In genomic region chr12:38860168-38861115, GRCm38 (mm10) we compare ENCODE assay signal across 20 mouse cellular contexts.
DNase-seq lines count a peak whose midpoint lies in the region; ATAC-seq and TF ChIP-seq lines count a peak whose summit lies in the region.
"Had no signal": no experiment of that assay in that cellular context is flagged by ENCODE, and none has a peak within 500 bp of the region (broad histone marks: within the 10 kb centered on the region; RNA-seq: fewer than 3 reads in every experiment).

No protein-coding gene starts in this region.

- H3K9ac ChIP-seq in forebrain, embryonic 14.5 days (ENCODE audit: low read length): no peak overlapping the region
- H3K9ac ChIP-seq: embryonic facial prominence, embryonic 12.5 days; hindbrain, embryonic 13.5 days; lung, embryonic 15.5 days had no signal

- H3K27ac ChIP-seq in layer of hippocampus, adult 2 months: peak overlapping the region; percentile 57; the same call in 1 of the 2 replicates
- no peak overlapping the region for H3K27ac ChIP-seq in forebrain, embryonic 14.5 days (ENCODE audit: low read depth, low read length)
- no peak overlapping the region for H3K27ac ChIP-seq in kidney, adult 2 months (ENCODE audit: insufficient read depth, low read depth, low read length)
- H3K27ac ChIP-seq: embryonic facial prominence, embryonic 12.5 days; hindbrain, embryonic 13.5 days; limb, embryonic 10.5 days; lung, embryonic 15.5 days; stomach, postnatal 0 days had no signal

- H3K9me3 ChIP-seq in forebrain, embryonic 14.5 days (replicated peaks; ENCODE audit: control insufficient read depth, low read length): no peaks in the 10 kb centered on the region
- H3K9me3 ChIP-seq: embryonic facial prominence, embryonic 12.5 days; hindbrain, embryonic 13.5 days; limb, embryonic 10.5 days; lung, embryonic 15.5 days had no signal

- DNase-seq in layer of hippocampus, adult 2 months (ENCODE audit: low spot score in 2 of 2): no peak
- DNase-seq in layer of hippocampus, adult 8-10 months (ENCODE audit: low spot score in 2 of 2): no peak
- DNase-seq in forebrain, embryonic 14.5 days (ENCODE audit: low spot score): peak; percentile 53
- no peak for DNase-seq in right cerebral cortex, postnatal 36 days (ENCODE audit: low spot score in 2 of 2)
- no peak for DNase-seq in kidney, adult 2 months
- DNase-seq: cerebellum, adult 11 months; heart, adult 11 months; kidney, postnatal 4 days; right cerebral cortex, postnatal 25 days; thymus, postnatal 14 days had no signal

- no peak overlapping the region for H3K4me3 ChIP-seq in layer of hippocampus, adult 2 months
- H3K4me3 ChIP-seq in forebrain, embryonic 14.5 days (ENCODE audit: low read depth, low read length): no peak overlapping the region
- H3K4me3 ChIP-seq in kidney, adult 2 months (ENCODE audit: insufficient read depth, low read depth, low read length): no peak overlapping the region
- H3K4me3 ChIP-seq: embryonic facial prominence, embryonic 12.5 days; hindbrain, embryonic 13.5 days; limb, embryonic 10.5 days; lung, embryonic 15.5 days had no signal

- 14% methylated on average over 7 of the region's 7 CpGs for WGBS in forebrain, embryonic 14.5 days
- WGBS in kidney, adult 2 months: 90% methylated on average over 7 of the region's 7 CpGs

- peak; percentile 84 for ATAC-seq in common myeloid progenitor, adult 5-6 weeks (replicated peaks; ENCODE audit: low read depth, poor library complexity, severe bottlenecking)
- peak; percentile 54 for ATAC-seq in forebrain, embryonic 14.5 days
- ATAC-seq in neutrophil, adult 5-6 weeks (ENCODE audit: extremely low read depth, insufficient number of reproducible peaks, low FRiP score, poor library complexity, severe bottlenecking): peak; percentile 26; the same call in 1 of the 2 replicates
- ATAC-seq: midbrain, embryonic 16.5 days; Patski had no signal

- peaks cover 7% of the 10 kb centered on the region; the same call in 1 of the 2 replicates for H3K4me1 ChIP-seq in forebrain, embryonic 14.5 days (ENCODE audit: control insufficient read depth, insufficient read depth, low read length)
- no peaks in the 10 kb centered on the region for H3K4me1 ChIP-seq in kidney, adult 2 months (ENCODE audit: control insufficient read depth, insufficient read depth, low read length)
- H3K4me1 ChIP-seq: embryonic facial prominence, embryonic 12.5 days; hindbrain, embryonic 13.5 days; limb, embryonic 10.5 days had no signal

- no peaks in the 10 kb centered on the region for H3K27me3 ChIP-seq in forebrain, embryonic 14.5 days (replicated peaks; ENCODE audit: control insufficient read depth, insufficient read depth, low read length)
- H3K27me3 ChIP-seq in kidney, adult 2 months (replicated peaks; ENCODE audit: control insufficient read depth, insufficient read depth, low read length): no peaks in the 10 kb centered on the region
- H3K27me3 ChIP-seq: embryonic facial prominence, embryonic 12.5 days; hindbrain, embryonic 13.5 days; lung, embryonic 15.5 days; Patski had no signal

- no peak for TF ChIP-seq POLR2A in kidney, adult 2 months (IDR thresholded peaks at IDR 0.05; ENCODE audit: low read depth, low read length)

- H3K4me2 ChIP-seq in forebrain, embryonic 14.5 days (ENCODE audit: low read length): no peak overlapping the region
- H3K4me2 ChIP-seq: embryonic facial prominence, embryonic 12.5 days; hindbrain, embryonic 13.5 days; liver, embryonic 11.5 days; lung, embryonic 15.5 days had no signal

- H3K36me3 ChIP-seq in forebrain, embryonic 14.5 days (ENCODE audit: control insufficient read depth, insufficient read depth, low read length): no peaks in the 10 kb centered on the region
- H3K36me3 ChIP-seq in kidney, adult 2 months (ENCODE audit: control insufficient read depth, insufficient read depth, low read length): no peaks in the 10 kb centered on the region; the same call in 1 of the 2 replicates
- H3K36me3 ChIP-seq: hindbrain, embryonic 13.5 days; limb, embryonic 10.5 days had no signal

- TF ChIP-seq CTCF in layer of hippocampus, adult 2 months (conservative IDR thresholded peaks at IDR 0.05): no peak
- TF ChIP-seq CTCF in kidney, adult 2 months (conservative IDR thresholded peaks at IDR 0.05; ENCODE audit: insufficient read depth, insufficient read length, low read depth, low read length): no peak

Comparison
In these comparisons a context has a peak if more than half of its experiments do, and no peak if none do; other contexts are left out.
1. ATAC-seq: peak in every context shown above with its lines; median percentile 84 in common myeloid progenitor, adult 5-6 weeks; 54 in forebrain, embryonic 14.5 days; 26 in neutrophil, adult 5-6 weeks.